Mouse (Mus musculus): ENCODE measurements around the gene Colca2. TPM values are rescaled to one million over a fixed set of nuclear protein-coding genes. Genes with fewer than 3 reads are reported as not detected.
A peak's percentile ranks its signal among the peaks of the same experiment; 100 is the strongest.

Gene Colca2
- polyA plus RNA-seq, 1 experiment from 2014 or later, result 6.7 TPM

- ATAC-seq (ENCODE audit: insufficient read depth, low FRiP score, low read depth), result no peak
These were observed 9.5 kb downstream of the Colca2 start for GRCm38 (mm10) chr9:51268852-51269251.

DNA sequence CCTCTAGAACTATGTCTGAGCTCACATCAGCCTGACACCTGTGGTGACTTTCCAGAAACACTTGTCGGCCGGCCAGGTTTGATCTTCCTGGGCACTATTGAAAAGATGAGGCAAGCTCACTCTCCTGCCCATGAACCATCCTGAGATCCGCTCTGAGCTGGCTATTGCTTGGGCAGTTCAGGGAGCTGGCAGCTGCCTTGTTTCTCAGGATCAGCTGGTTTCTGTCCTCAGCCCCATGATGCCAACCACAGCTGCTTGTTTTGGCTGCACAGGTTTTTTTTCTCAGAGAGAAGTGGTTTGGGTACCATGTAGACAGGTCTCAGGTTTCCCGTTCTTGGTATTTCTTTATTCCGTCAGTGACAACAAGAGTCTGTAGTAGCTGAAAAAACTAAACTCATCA lies 19.9 kb downstream of the Colca2 start:
- 78% methylated on average over 5 of the region's 5 CpGs for WGBS
- no peaks in the 10 kb centered on the region for H3K36me3 ChIP-seq
- no peak overlapping the region for H3K4me3 ChIP-seq (replicated peaks)
- H3K9ac ChIP-seq, result no peak overlapping the region
- H3K9me3 ChIP-seq, result 0 out of 2 replicates have a peak, but pooled peaks cover 3% of the 10 kb centered on the region
- H3K4me1 ChIP-seq, result no peaks in the 10 kb centered on the region
- ATAC-seq (ENCODE audit: insufficient read depth, low FRiP score, low read depth), result no peak
- H3K4me2 ChIP-seq, result no peak overlapping the region
- H3K27ac ChIP-seq, result no peak overlapping the region
- no peaks in the 10 kb centered on the region for H3K27me3 ChIP-seq (replicated peaks)

More at GRCm38 (mm10) chr9:51268852-51269251, 9.5 kb downstream of the Colca2 start:
- H3K9me3 ChIP-seq, result no peaks in the 10 kb centered on the region
- H3K27me3 ChIP-seq (replicated peaks), result no peaks in the 10 kb centered on the region
- WGBS, result 70% methylated on average over 5 of the region's 5 CpGs
- H3K4me3 ChIP-seq (replicated peaks), result no peak overlapping the region
- no peak overlapping the region for H3K4me2 ChIP-seq
- H3K9ac ChIP-seq, result no peak overlapping the region
- H3K27ac ChIP-seq, result peak overlapping the region; percentile 26; the same call in 1 of the 2 replicates
- H3K4me1 ChIP-seq, result no peaks in the 10 kb centered on the region
- no peaks in the 10 kb centered on the region for H3K36me3 ChIP-seq

GRCm38 (mm10) chr9:51256780-51257502 lies 21.4 kb downstream of the Colca2 start:
- H3K27ac ChIP-seq, result no peak overlapping the region
- no peaks in the 10 kb centered on the region for H3K27me3 ChIP-seq (replicated peaks)
- H3K4me1 ChIP-seq, result no peaks in the 10 kb centered on the region
- no peak for ATAC-seq (ENCODE audit: insufficient read depth, low FRiP score, low read depth)
- H3K4me2 ChIP-seq, result no peak overlapping the region
- 0 out of 2 replicates have a peak, but pooled peaks cover 3% of the 10 kb centered on the region for H3K9me3 ChIP-seq
- no peak overlapping the region for H3K9ac ChIP-seq
- 72% methylated on average over 4 of the region's 4 CpGs for WGBS
- H3K4me3 ChIP-seq (replicated peaks), result no peak overlapping the region
- no peaks in the 10 kb centered on the region for H3K36me3 ChIP-seq

DNA sequence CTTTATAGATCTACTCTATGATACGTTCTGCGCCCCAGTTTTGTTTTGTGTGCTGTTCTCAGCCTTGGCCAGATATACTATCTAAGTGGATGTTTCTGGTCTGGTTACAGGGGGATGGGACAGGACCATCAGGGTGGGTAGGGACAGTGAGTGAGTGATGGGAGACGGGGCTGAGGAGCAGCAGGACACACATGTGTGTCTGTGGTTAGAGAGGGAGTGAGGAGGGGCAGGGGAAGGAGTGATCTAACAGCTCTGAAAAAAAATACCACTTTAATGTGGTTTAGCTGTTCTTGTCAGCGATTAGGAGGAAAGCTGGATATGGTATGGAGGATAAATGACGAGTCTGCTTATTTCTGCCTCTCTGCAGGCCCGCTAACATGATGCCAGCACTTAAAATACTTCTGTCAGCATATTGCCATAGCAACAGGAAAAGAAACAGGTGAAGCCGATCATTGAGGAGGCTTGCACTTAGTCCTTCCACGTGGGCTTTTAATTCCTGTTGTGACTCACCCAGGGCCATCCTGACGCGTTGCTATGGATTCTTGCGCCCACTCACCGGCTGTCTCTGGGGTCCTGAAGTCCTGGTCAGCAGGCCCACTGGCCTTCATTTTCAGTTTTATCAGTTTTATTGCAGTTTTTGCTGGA lies 39.5 kb downstream of the Colca2 start:
- no peaks in the 10 kb centered on the region for H3K27me3 ChIP-seq (replicated peaks)
- H3K9ac ChIP-seq, result no peak overlapping the region
- H3K27ac ChIP-seq, result no peak overlapping the region
- no peak overlapping the region for H3K4me2 ChIP-seq
- no peaks in the 10 kb centered on the region for H3K36me3 ChIP-seq
- no peak for ATAC-seq (ENCODE audit: insufficient read depth, low FRiP score, low read depth)
- H3K4me3 ChIP-seq (replicated peaks), result no peak overlapping the region
- WGBS, result 43% methylated on average over 12 of the region's 12 CpGs
- H3K9me3 ChIP-seq, result no peaks in the 10 kb centered on the region
- no peaks in the 10 kb centered on the region for H3K4me1 ChIP-seq

DNA sequence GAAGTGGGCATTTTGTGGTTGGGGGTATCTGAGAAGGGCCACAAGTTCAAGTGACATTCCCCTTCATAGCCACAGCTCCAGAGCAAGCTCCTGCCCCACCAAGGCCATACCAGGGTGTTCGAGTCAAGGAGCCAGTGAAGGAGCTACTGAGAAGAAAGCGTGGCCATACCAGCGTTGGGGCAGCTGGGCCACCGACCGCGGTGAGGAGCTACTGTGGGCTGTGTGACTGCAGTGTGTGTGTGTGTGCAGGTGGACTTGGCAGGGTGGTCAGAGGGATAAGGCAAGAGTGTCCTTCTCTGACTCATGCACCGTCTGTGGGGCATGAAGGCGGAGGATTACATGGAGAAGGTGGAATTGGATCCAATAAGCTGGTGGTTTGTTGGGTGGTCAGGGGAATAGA lies 46.2 kb downstream of the Colca2 start:
- H3K27ac ChIP-seq, result no peak overlapping the region
- WGBS, result 92% methylated on average over 8 of the region's 8 CpGs

GRCm38 (mm10) chr9:51230701-51231389 lies 47.5 kb downstream of the Colca2 start:
- Histone ChIP-seq H3K9ac (no peak overlapping the region), H3K4me2 (no peak overlapping the region), H3K27ac (peak overlapping the region; percentile 28), H3K36me3 (no peaks in the 10 kb centered on the region), H3K4me1 (no peaks in the 10 kb centered on the region), H3K9me3 (no peaks in the 10 kb centered on the region), H3K4me3 (replicated peaks) (no peak overlapping the region), H3K27me3 (replicated peaks) (no peaks in the 10 kb centered on the region)
- ATAC-seq (ENCODE audit: insufficient read depth, low FRiP score, low read depth), result peak; percentile 93
- 46% methylated on average over 4 of the region's 4 CpGs for WGBS

More for the DNA sequence above, 46.2 kb downstream of the Colca2 start:
- Histone ChIP-seq H3K9me3 (no peaks in the 10 kb centered on the region), H3K9ac (no peak overlapping the region), H3K4me1 (no peaks in the 10 kb centered on the region), H3K4me3 (replicated peaks) (no peak overlapping the region), H3K27me3 (replicated peaks) (no peaks in the 10 kb centered on the region), H3K36me3 (no peaks in the 10 kb centered on the region), H3K4me2 (no peak overlapping the region)
- no peak for ATAC-seq (ENCODE audit: insufficient read depth, low FRiP score, low read depth)

- WGBS, result 81% methylated on average over 5 of the region's 5 CpGs
- no peak for ATAC-seq (ENCODE audit: insufficient read depth, low FRiP score, low read depth)
These were observed 52.7 kb downstream of the Colca2 start for GRCm38 (mm10) chr9:51225636-51226166.

More at GRCm38 (mm10) chr9:51225636-51226166, 52.7 kb downstream of the Colca2 start:
- no peak overlapping the region for H3K27ac ChIP-seq
- no peaks in the 10 kb centered on the region for H3K27me3 ChIP-seq (replicated peaks)
- H3K4me2 ChIP-seq, result no peak overlapping the region
- H3K4me3 ChIP-seq (replicated peaks), result no peak overlapping the region
- no peaks in the 10 kb centered on the region for H3K4me1 ChIP-seq
- H3K36me3 ChIP-seq, result no peaks in the 10 kb centered on the region
- no peak overlapping the region for H3K9ac ChIP-seq
- no peaks in the 10 kb centered on the region for H3K9me3 ChIP-seq

Other genes starting within 250 kb of the Colca2 start
- not detected in 2 replicates for gene Btg4, start 217.7 kb downstream of the Colca2 start, polyA plus RNA-seq (2015; fragmentation: Nextera tagmentation; extraction: Ambion mirVana)
- 4.7 TPM in 2 replicates for gene Layn, start 201.5 kb downstream of the Colca2 start, polyA plus RNA-seq (2015; fragmentation: Nextera tagmentation; extraction: Ambion mirVana)
- not detected in 2 replicates for gene 4833427G06Rik, start 176.5 kb downstream of the Colca2 start, polyA plus RNA-seq (2015; fragmentation: Nextera tagmentation; extraction: Ambion mirVana)
- 0.04 and 0.05 TPM in 2 replicates for gene Gm32742, start 113.1 kb downstream of the Colca2 start, polyA plus RNA-seq (2015; fragmentation: Nextera tagmentation; extraction: Ambion mirVana)
- gene Pou2af1, start 64.9 kb downstream of the Colca2 start, polyA plus RNA-seq (2015; fragmentation: Nextera tagmentation; extraction: Ambion mirVana), result 0.23 and 0.26 TPM in 2 replicates
- gene 1810046K07Rik, start 50.3 kb upstream of the Colca2 start, polyA plus RNA-seq (2015; fragmentation: Nextera tagmentation; extraction: Ambion mirVana), result 0.50 and 0.72 TPM in 2 replicates

Data from stomach, embryonic 15.5 days (tissue).